Mouse (Mus musculus) limb, embryonic 14.5 days (tissue): ENCODE data around the gene Tnfsf10. TPM values are rescaled to one million over a fixed set of nuclear protein-coding genes. Genes with fewer than 3 reads are reported as not detected.

ENCODE experiments used
- ATAC-seq: fragments of 200-750 bp; cut with Nextera tagmentation; 2 replicates; pipeline ENCODE4 v1.8.0; 2017; ENCODE audit warnings: low read depth, moderate number of reproducible peaks, moderate TSS enrichment; ENCODE audit not compliant: low FRiP score
- DNase-seq: peaks from one replicate; pipeline ENCODE4 v3.0.0-alpha.2; 2015; ENCODE audit warnings: low spot score
- H3K27ac ChIP-seq: fragments of 300-500 bp; sonication (generic); replicated peaks from 2 replicates; pipeline ENCODE4 v1.5.1; 2014; ENCODE audit warnings: low read depth, mild to moderate bottlenecking, low read length, moderate library complexity, mixed read lengths
- H3K27me3 ChIP-seq: fragments of 300-500 bp; sonication (generic); 2 replicates; pipeline ENCODE4 v1.6.1; 2014; ENCODE audit warnings: low read length, mixed read lengths; ENCODE audit not compliant: control insufficient read depth, insufficient read depth
- H3K36me3 ChIP-seq: fragments of 300-500 bp; sonication (generic); 2 replicates; pipeline ENCODE4 v1.6.1; 2014; ENCODE audit warnings: mild to moderate bottlenecking, low read length, moderate library complexity, mixed read lengths; ENCODE audit not compliant: control insufficient read depth, insufficient read depth
- H3K4me1 ChIP-seq: fragments of 300-500 bp; sonication (generic); 2 replicates; pipeline ENCODE4 v1.6.1; 2014; ENCODE audit warnings: antibody characterized with exemption, low read length, mixed read lengths; ENCODE audit not compliant: control insufficient read depth, insufficient read depth
- H3K4me2 ChIP-seq: fragments of 300-500 bp; sonication (generic); replicated peaks from 2 replicates; pipeline ENCODE4 v1.6.1; 2014; ENCODE audit warnings: low read depth, mild to moderate bottlenecking, low read length, moderate library complexity; ENCODE audit not compliant: severe bottlenecking
- H3K4me3 ChIP-seq: fragments of 300-500 bp; sonication (generic); replicated peaks from 2 replicates; pipeline ENCODE4 v1.5.1; 2014; ENCODE audit warnings: low read length
- H3K9ac ChIP-seq: fragments of 300-500 bp; sonication (generic); 2 replicates; pipeline ENCODE4 v1.6.1; 2014; ENCODE audit warnings: mild to moderate bottlenecking, low read depth, low read length, moderate library complexity; ENCODE audit not compliant: severe bottlenecking
- H3K9me3 ChIP-seq: fragments of 300-500 bp; sonication (generic); 2 replicates; pipeline ENCODE4 v1.6.1; 2016; ENCODE audit warnings: low read length; ENCODE audit not compliant: control insufficient read depth
- POLR2A ChIP-seq: fragments of 200-500 bp; IDR thresholded peaks from 2 replicates; pipeline ENCODE4 v1.8.0; 2012; ENCODE audit warnings: inconsistent platforms, mild to moderate bottlenecking, moderate library complexity, borderline replicate concordance; ENCODE audit not compliant: insufficient read depth, insufficient read length; ENCODE audit errors: extremely low read depth
- WGBS: fragments of 180-500 bp; shearing (Covaris S2); extraction: QIAGEN DNeasy Blood & Tissue Kit; methylation state at CpG from one replicate; pipeline ENCODE4 v1.1.7; 2014; 5-methylcytosine and 5-hydroxymethylcytosine counted together
- polyA plus RNA-seq, 2 experiments: library from polyadenylated mRNA; depleted of rRNA in 1 of 2; stranded (reverse) in 1 of 2; unstranded in 1 of 2; fragments of >200 nt; fragmentation: Nextera tagmentation in 1 of 2; extraction: Ambion mirVana in 1 of 2; gene quantifications; 2 replicates each; pipeline versions ENCODE4 v1.2.1 to v1.2.3; 2012 to 2014

The Tnfsf10 gene
- polyA plus RNA-seq (2012; rRNA removed), result 0.14 and 0.20 TPM in 2 replicates
- 0.06 and 0.17 TPM in 2 replicates for polyA plus RNA-seq (2014; fragmentation: Nextera tagmentation; extraction: Ambion mirVana)

DNA sequence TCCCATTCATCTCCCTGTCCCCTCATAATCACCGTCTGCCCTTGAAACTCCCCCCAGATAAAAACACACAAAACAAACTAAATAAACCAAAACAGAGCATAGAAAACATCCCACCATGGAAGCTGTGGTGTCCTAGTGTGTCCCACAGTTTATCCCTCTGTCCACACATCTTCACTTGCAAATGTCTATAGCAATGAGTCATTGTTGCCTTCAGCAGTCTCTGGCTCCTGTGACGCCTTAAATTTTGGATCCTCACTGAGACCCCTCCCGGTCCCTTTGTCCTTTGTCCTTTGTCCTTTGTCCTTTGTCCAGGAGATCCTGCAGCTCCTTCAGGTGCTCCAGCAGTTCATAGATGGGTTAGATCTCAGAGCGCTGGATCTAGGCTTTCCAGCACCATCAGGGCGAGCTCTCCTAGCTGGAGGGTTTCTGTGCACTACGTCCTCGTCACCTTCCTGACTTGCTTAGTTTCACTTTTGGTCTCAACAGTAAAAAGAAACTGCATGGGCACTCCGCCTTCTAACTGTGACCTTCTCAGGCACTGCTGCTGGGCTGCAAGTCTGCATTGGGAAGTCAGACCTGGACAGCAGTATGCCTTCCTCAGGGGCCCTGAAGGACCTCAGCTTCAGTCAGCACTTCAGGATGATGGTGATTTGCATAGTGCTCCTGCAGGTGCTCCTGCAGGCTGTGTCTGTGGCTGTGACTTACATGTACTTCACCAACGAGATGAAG is at the start of gene Tnfsf10:
Gene Tnfsf10 (plus strand): TSS at position 470 of the 729 bp plus-strand sequence.
- WGBS, result 64% methylated on average over 9 of the region's 9 CpGs

DNA sequence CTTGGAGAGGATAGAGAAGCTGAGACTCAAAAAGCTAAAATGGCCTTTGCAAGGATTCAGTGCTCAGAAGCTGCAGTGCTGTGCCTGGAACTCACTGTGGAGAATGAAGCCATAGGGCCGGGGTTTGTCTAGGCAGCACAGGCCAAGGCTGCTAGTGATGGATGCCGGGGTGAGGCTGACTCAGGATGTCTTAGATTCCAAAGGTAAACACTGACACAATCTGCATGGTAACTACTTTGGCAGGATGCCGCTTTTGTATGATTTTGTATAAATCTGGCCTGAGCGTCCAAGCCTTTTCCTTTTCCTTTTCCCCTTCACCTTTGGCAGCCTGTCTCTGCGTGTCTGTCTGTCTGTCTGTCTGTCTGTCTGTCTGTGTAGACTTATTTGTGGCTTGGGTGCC is 49.5 kb upstream of the Tnfsf10 start:
- DNase-seq (no peak), ATAC-seq (no peak)
- no peak overlapping the region for H3K4me2 ChIP-seq
- H3K27ac ChIP-seq, result no peak overlapping the region
- no peaks in the 10 kb centered on the region for H3K9me3 ChIP-seq
- peaks cover 4% of the 10 kb centered on the region; the same call in 1 of the 2 replicates for H3K4me1 ChIP-seq
- TF ChIP-seq POLR2A, result no peak
- no peaks in the 10 kb centered on the region for H3K36me3 ChIP-seq
- 80% methylated on average over 5 of the region's 5 CpGs for WGBS
- no peak overlapping the region for H3K4me3 ChIP-seq
- no peak overlapping the region for H3K9ac ChIP-seq
- H3K27me3 ChIP-seq, result no peaks in the 10 kb centered on the region

More for the DNA sequence above, at the start of gene Tnfsf10:
- Histone ChIP-seq H3K36me3 (no peaks in the 10 kb centered on the region), H3K27me3 (no peaks in the 10 kb centered on the region), H3K4me1 (peaks cover 10% of the 10 kb centered on the region; the same call in 1 of the 2 replicates), H3K9me3 (no peaks in the 10 kb centered on the region), H3K9ac (no peak within 1 kb of the TSS), H3K4me2 (peak within 1 kb of the TSS; percentile 17; the same call in 1 of the 2 replicates), H3K27ac (no peak within 1 kb of the TSS), H3K4me3 (no peak within 1 kb of the TSS)
- DNase-seq, result no peak
- ATAC-seq, result no peak
- TF ChIP-seq POLR2A, result no peak

DNA sequence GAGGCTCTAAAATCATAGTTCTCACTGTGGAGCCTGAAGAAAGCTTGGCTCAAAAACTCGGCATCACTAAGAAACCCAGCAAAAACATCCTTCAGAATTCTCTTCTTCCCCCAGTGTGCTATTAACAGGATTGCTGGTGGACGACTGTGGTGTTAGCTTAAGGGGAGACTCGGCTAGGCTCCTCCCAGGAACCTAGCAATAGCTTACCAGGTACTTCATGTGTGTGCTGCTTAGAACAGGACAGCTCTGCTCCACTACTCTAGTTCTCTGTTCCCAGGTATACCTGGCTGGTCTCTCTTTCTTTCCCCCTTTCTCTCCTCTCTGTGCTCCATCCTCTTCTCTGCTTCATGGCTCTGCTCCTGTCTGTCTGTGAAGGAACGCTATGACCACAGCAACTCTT is 48.9 kb upstream of the Tnfsf10 start:
- TF ChIP-seq POLR2A, result no peak
- Histone ChIP-seq H3K4me1 (peaks cover 4% of the 10 kb centered on the region; the same call in 1 of the 2 replicates), H3K27me3 (no peaks in the 10 kb centered on the region), H3K4me3 (no peak overlapping the region), H3K9ac (no peak overlapping the region), H3K36me3 (no peaks in the 10 kb centered on the region), H3K4me2 (no peak overlapping the region), H3K9me3 (no peaks in the 10 kb centered on the region), H3K27ac (no peak overlapping the region)
- DNase-seq, result no peak
- 56% methylated on average over 4 of the region's 4 CpGs for WGBS
- ATAC-seq, result no peak

DNA sequence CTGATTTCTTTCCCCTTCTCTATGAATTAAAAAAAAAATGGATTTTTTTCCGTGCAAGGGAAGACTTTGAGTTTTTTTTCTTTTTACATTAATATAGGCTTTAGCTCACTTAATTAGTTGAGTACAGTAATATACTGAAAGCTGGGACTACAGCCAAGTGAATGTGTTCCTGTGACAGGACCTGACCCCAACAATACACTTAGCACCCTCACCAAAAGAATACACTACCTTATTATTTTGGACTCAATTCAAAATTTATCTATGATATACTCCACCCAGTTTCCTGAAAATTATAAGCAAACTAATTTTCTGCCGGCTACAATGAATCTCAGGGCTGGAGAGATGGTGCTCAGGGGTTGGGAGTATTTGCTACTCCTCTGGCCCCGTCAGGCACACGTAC is 47.7 kb upstream of the Tnfsf10 start:
- Histone ChIP-seq H3K4me2 (no peak overlapping the region), H3K9me3 (no peaks in the 10 kb centered on the region), H3K4me1 (peaks cover 4% of the 10 kb centered on the region; the same call in 1 of the 2 replicates), H3K27me3 (no peaks in the 10 kb centered on the region), H3K27ac (no peak overlapping the region), H3K9ac (no peak overlapping the region), H3K4me3 (no peak overlapping the region), H3K36me3 (no peaks in the 10 kb centered on the region)
- ATAC-seq (no peak), DNase-seq (no peak)
- TF ChIP-seq POLR2A, result no peak
- 70% methylated on average over 4 of the region's 4 CpGs for WGBS

DNA sequence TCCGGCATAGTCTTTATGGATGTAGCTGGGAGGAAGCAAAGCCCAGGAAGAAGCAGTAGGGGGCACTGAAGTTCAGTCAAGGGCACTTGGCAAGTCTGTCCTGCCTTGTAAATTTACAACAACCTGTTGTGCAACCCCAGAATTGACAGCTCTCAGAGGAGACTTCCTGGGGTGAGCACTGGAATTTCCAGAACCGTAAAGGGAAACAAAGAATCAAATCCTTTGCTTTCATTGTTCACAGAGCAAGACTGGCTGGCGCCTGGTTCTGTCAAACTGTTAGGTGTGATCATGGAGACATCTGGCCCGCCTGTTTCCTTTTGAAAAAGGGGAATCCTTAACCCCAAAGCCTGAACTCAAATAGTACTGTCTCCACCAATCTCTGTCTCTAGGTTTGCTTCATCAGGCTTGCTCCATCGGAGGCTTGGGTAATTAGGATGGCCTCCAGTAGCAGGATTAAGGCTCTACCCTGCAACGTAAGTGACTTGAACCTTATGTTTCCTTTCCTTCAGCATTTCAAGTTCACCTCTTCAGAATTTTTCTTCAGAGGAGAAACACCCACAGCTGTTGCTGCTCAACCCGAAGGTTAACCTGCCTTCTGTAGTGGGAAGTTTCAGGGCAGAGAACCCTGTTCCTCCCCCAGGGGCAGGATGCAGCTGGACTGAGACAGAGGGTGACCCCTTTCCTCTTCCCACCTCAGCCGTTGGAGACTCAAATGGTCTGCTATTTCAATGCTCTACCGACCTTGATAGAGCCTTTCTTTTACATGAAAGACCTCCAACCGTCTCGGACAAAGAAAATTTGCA is 46.5 kb upstream of the Tnfsf10 start:
- Histone ChIP-seq H3K36me3 (no peaks in the 10 kb centered on the region), H3K27me3 (no peaks in the 10 kb centered on the region), H3K27ac (0 out of 2 replicates have a peak overlapping the region, but pooled peaks have one; percentile 43), H3K9ac (no peak overlapping the region), H3K9me3 (no peaks in the 10 kb centered on the region), H3K4me3 (no peak overlapping the region), H3K4me2 (no peak overlapping the region), H3K4me1 (peaks cover 4% of the 10 kb centered on the region; the same call in 1 of the 2 replicates)
- peak; percentile 34 for DNase-seq
- WGBS, result 34% methylated on average over 11 of the region's 11 CpGs
- TF ChIP-seq POLR2A, result no peak
- peak; percentile 53 for ATAC-seq
